Mouse (Mus musculus) midbrain, embryonic 13.5 days (tissue): ENCODE measurements around the gene Nol3. TPM values are rescaled to one million over a fixed set of nuclear protein-coding genes. Genes with fewer than 3 reads are reported as not detected.

Experiments
- ATAC-seq: fragments of 200-750 bp; cut with Nextera tagmentation; 2 replicates; pipeline ENCODE4 v1.8.0; 2017; ENCODE audit warnings: mild to moderate bottlenecking, moderate TSS enrichment, moderate library complexity
- H3K27ac ChIP-seq: fragments of 300-500 bp; sonication (generic); 2 replicates; pipeline ENCODE4 v1.5.1; 2015; ENCODE audit warnings: inconsistent platforms, mild to moderate bottlenecking, moderate library complexity
- H3K27me3 ChIP-seq: fragments of 300-500 bp; sonication (generic); 2 replicates; pipeline ENCODE4 v1.6.1; 2015; ENCODE audit warnings: mild to moderate bottlenecking, inconsistent platforms
- H3K36me3 ChIP-seq: fragments of 300-500 bp; sonication (generic); 2 replicates; pipeline ENCODE4 v1.6.1; 2015; ENCODE audit warnings: mild to moderate bottlenecking, inconsistent platforms
- H3K4me1 ChIP-seq: fragments of 300-500 bp; sonication (generic); replicated peaks from 2 replicates; pipeline ENCODE4 v1.6.1; 2015; ENCODE audit warnings: inconsistent platforms
- H3K4me2 ChIP-seq: fragments of 300-500 bp; sonication (generic); replicated peaks from 2 replicates; pipeline ENCODE4 v1.6.1; 2015; ENCODE audit warnings: moderate library complexity, mild to moderate bottlenecking, inconsistent platforms
- H3K4me3 ChIP-seq: fragments of 300-500 bp; sonication (generic); replicated peaks from 2 replicates; pipeline ENCODE4 v1.5.1; 2015; ENCODE audit warnings: mild to moderate bottlenecking, inconsistent platforms
- H3K9ac ChIP-seq: fragments of 300-500 bp; sonication (generic); replicated peaks from 2 replicates; pipeline ENCODE4 v1.6.1; 2015; ENCODE audit warnings: mild to moderate bottlenecking, inconsistent platforms
- H3K9me3 ChIP-seq: fragments of 300-500 bp; sonication (generic); 2 replicates; pipeline ENCODE4 v1.6.1; 2016; ENCODE audit warnings: mild to moderate bottlenecking, inconsistent platforms
- WGBS: fragments of 180-500 bp; shearing (Covaris S2); methylation state at CpG from one replicate; pipeline ENCODE4 v1.1.7; 2015; 5-methylcytosine and 5-hydroxymethylcytosine counted together
- polyA plus RNA-seq: library from polyadenylated mRNA; unstranded; fragments of >200 nt; fragmentation: Nextera tagmentation; extraction: Ambion mirVana; gene quantifications from 2 replicates; pipeline ENCODE4 v1.2.1, GENCODE M21; 2015

The Nol3 gene
- polyA plus RNA-seq, 1 experiment from 2014 or later: 4.3 TPM

DNA sequence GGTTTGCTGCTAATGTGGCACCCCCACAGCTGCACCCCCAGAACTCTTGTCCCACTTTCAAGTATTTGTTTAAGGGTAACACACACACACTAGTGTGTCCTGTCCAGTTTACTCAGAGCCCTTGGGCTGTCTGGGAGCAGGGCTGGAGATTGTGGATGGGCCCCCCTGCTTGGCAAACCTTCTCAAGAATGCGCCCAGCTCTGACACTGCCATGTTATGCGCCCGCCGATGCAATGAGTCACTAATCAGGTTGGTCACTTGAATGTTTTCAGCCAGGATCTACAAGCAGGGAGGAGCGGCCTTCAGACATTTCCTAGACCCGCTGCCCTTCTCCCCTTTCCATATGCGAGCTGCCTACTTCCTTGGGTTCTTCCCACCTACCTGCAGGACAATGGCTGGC, 16.5 kb downstream of the Nol3 start:
- Histone ChIP-seq H3K9me3 (no peaks in the 10 kb centered on the region), H3K4me2 (no peak overlapping the region), H3K4me1 (peaks cover 35% of the 10 kb centered on the region), H3K4me3 (no peak overlapping the region), H3K36me3 (no peaks in the 10 kb centered on the region), H3K27ac (no peak overlapping the region), H3K9ac (no peak overlapping the region), H3K27me3 (peaks cover 20% of the 10 kb centered on the region)
- 93% methylated on average over 7 of the region's 7 CpGs for WGBS
- ATAC-seq: no peak

DNA sequence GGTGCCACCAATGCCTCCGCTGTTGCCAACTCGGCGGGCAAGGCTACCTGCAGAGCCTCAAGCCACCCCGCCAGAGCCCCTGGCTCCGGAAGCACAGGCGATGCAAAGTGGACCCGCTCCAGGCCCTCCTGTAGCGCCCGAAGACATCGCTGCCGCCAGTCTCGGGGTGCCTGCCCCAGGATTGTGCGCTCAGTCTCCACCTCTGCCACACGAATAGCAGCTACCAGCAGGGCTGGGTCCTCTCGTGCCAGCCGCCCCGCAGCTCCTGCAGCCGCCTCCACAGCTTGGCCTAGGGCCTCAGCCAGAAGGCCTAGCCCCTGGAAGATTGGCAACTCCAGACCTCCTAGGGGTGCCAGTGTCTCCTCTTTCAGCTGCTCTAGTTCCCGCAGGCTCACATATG, 17.5 kb downstream of the Nol3 start:
- Histone ChIP-seq H3K27ac (no peak overlapping the region), H3K9ac (peak overlapping the region; percentile 32; the same call in 1 of the 2 replicates), H3K4me2 (no peak overlapping the region), H3K27me3 (peaks cover 20% of the 10 kb centered on the region), H3K9me3 (no peaks in the 10 kb centered on the region), H3K36me3 (no peaks in the 10 kb centered on the region; the same call in 1 of the 2 replicates), H3K4me1 (peaks cover 31% of the 10 kb centered on the region), H3K4me3 (no peak overlapping the region)
- ATAC-seq: no peak
- WGBS: 74% methylated on average over 19 of the region's 19 CpGs

DNA sequence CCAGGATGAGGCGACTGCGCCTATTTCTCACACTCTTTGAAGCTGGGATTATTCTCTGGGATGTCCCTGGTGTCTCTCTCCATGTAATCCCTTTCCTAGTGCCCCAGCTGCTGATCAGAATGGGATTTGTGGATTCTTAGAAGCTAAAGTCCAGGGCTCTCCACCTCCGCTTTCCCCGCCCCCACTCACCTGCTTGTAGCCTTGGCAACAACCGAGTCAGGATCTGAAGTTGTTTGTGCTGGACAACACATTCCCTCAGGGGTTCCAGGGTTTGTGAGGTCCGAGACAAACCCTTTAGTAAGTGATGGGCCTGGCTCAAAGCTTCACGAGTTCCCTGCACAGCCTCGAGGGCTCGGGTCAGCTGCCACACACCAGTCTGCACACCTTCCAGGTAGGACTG, 18.8 kb downstream of the Nol3 start:
- Histone ChIP-seq H3K4me3 (no peak overlapping the region), H3K36me3 (peaks cover 8% of the 10 kb centered on the region), H3K27me3 (peaks cover 20% of the 10 kb centered on the region), H3K4me2 (0 out of 2 replicates have a peak overlapping the region, but pooled peaks have one; percentile 5), H3K4me1 (peaks cover 36% of the 10 kb centered on the region), H3K9me3 (no peaks in the 10 kb centered on the region), H3K9ac (0 out of 2 replicates have a peak overlapping the region, but pooled peaks have one; percentile 19), H3K27ac (no peak overlapping the region)
- no peak for ATAC-seq
- 57% methylated on average over 9 of the region's 9 CpGs for WGBS

DNA sequence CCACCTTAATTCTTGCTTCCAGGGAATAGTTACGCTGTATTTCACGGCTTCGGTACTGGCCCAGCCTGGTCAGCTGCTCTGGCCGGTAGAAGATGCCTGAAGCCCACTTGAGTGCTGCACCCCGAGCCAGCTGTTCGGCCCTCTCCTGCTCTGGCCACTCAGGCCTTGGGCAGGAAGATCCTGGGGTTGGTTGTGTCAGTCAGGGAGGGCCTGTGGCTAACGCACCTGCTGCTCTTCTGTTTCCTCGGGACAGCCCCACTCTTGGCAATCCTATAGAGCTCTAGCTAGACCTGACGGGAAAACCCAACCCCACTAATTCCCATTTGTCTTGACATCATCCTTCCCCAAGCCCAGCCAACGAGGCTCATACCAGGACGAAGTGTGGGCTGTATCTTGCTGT, 19.3 kb downstream of the Nol3 start:
- no peak for ATAC-seq
- 71% methylated on average over 11 of the region's 11 CpGs for WGBS
- H3K27ac ChIP-seq: no peak overlapping the region

DNA sequence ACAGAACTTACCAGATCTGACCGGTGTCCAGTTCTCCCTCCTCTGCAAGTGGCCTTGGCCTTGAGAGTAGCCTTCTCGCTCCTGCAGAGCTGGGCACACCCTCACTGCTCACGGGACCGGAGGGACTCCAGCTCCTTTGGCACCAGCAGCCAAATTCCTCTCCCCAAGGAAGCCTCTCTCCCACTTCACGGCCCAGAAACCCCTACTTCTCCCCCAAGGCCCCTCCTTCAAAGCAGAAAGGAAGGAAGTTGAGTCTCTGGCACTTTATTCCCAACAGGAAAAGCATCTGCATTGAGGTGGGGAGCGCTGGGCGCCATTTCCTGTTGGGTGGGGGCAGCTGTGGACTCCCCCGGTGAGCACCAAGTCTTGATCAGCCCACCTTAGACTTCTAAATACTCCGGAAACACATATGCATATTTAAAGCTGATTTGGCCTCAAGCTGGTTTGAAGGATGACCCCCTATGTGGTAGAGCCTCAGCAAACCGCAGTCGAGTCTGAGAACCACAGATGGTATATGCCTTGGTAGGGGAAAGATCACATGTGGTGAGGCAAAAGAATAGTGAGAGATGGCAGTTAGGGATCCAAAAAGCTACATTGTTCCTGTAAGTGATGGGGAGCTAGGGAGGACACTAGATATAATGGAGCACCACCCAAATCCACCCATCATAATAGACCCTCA, 20.1 kb downstream of the Nol3 start, which contains the start of gene Exoc3l:
Gene Exoc3l (minus strand): TSS at position 207 of the 679 bp plus-strand sequence.
- H3K27me3 ChIP-seq: peaks cover 11% of the 10 kb centered on the region; the same call in 1 of the 2 replicates
- H3K27ac ChIP-seq: no peak within 1 kb of the TSS
- 72% methylated on average over 11 of the region's 11 CpGs for WGBS

More for the DNA sequence above, 19.3 kb downstream of the Nol3 start:
- Histone ChIP-seq H3K4me2 (0 out of 2 replicates have a peak overlapping the region, but pooled peaks have one; percentile 5), H3K4me1 (peaks cover 31% of the 10 kb centered on the region), H3K9me3 (no peaks in the 10 kb centered on the region), H3K9ac (no peak overlapping the region; the same call in 1 of the 2 replicates), H3K36me3 (peaks cover 13% of the 10 kb centered on the region), H3K27me3 (peaks cover 17% of the 10 kb centered on the region), H3K4me3 (peak overlapping the region; percentile 6; the same call in 1 of the 2 replicates)

DNA sequence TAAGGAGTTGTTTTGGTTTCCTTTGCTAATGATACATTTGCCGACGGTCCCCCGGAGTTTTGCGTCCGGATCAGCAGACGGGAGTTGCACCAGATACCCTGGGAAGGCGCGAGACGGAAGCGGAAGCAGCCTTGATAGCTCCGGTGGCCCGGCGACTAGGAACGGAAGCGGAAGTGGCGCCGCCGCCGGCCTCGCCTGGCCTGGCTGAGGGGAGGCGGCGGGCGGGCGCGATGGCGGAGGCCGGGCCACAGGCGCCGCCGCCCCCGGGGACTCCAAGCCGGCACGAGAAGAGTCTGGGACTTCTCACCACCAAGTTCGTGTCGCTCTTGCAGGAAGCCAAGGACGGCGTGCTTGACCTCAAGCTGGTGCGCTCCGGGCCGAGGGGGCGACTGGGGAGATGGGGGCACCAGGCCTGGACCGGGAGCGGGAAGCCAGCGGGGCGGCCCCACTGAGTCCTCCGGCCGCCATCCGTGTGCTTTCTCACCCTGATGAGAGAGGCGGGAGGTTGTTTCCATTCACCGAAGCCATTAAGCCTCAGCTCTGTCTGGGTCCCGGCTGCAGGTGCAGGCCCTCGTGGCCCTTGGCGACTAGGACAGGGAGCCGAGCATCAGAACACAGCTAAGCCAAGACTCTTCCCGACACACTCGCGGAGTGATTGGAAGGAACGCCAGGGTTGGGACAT, 21.7 kb downstream of the Nol3 start, which contains the start of gene E2f4:
Gene E2f4 (plus strand): TSS at position 153 of the 682 bp plus-strand sequence.
- H3K9me3 ChIP-seq: no peaks in the 10 kb centered on the region
- H3K4me2 ChIP-seq: peak within 1 kb of the TSS; percentile 99
- ATAC-seq: peak; percentile 92
- under 1% methylated on average over 58 of the region's 58 CpGs for WGBS
- peaks cover 11% of the 10 kb centered on the region; the same call in 1 of the 2 replicates for H3K27me3 ChIP-seq
- H3K9ac ChIP-seq: peak within 1 kb of the TSS; percentile 90
- H3K27ac ChIP-seq: peak within 1 kb of the TSS; percentile 15; the same call in 1 of the 2 replicates
- peaks cover 36% of the 10 kb centered on the region for H3K36me3 ChIP-seq
- H3K4me1 ChIP-seq: peaks cover 23% of the 10 kb centered on the region
- H3K4me3 ChIP-seq: peak within 1 kb of the TSS; percentile 88

More for the DNA sequence above, 20.1 kb downstream of the Nol3 start, which contains the start of gene Exoc3l:
- no peak for ATAC-seq
- Histone ChIP-seq H3K36me3 (peaks cover 21% of the 10 kb centered on the region), H3K4me1 (peaks cover 23% of the 10 kb centered on the region), H3K9me3 (no peaks in the 10 kb centered on the region), H3K4me3 (peak within 1 kb of the TSS; percentile 88), H3K4me2 (peak within 1 kb of the TSS; percentile 99), H3K9ac (peak within 1 kb of the TSS; percentile 90)

DNA sequence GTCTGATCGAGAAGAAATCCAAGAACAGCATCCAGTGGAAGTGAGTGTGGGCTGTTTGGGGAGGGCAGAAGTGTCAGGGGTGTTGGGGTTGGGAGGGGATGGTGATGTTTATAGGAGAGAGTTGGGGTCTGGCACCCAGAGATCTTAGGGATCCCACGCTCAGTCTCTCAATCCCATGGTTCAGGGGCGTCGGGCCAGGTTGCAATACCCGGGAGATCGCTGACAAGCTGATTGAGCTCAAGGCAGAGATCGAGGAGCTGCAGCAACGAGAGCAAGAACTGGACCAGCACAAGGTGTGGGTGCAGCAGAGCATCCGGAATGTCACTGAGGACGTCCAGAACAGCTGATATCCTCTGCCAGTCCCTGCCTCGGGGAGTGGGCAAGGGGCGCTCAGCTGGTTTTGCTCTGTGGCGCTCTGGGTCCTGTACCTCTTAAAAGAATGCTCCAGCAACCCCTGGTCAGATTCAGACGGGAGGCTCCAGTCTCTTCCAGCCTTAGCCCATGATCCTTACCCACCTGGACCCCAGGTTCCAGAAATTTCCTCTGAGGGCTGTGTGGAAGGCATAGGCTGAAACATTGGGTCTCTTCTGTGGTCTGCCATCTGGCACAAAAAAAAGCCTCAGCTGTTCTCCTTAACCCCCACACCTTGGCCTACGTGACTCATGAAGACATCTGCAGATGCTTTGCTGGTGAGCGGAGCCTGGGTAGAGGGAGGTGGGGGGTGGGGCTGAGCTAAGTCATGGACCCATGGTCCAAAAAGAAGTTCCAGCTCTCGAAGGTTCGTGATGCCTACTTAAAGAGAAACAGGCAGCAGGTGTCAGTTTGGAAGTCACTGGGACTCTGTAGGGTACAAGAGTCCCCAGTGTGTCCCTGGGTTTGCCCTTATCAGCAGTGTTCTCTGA, 22.7 kb downstream of the Nol3 start:
- Histone ChIP-seq H3K9ac (peak overlapping the region; percentile 90), H3K27ac (no peak overlapping the region), H3K27me3 (peaks cover 4% of the 10 kb centered on the region; the same call in 1 of the 2 replicates), H3K9me3 (no peaks in the 10 kb centered on the region), H3K4me1 (peaks cover 23% of the 10 kb centered on the region), H3K36me3 (peaks cover 45% of the 10 kb centered on the region), H3K4me3 (peak overlapping the region; percentile 88), H3K4me2 (peak overlapping the region; percentile 99)
- no peak for ATAC-seq
- 63% methylated on average over 18 of the region's 18 CpGs for WGBS

DNA sequence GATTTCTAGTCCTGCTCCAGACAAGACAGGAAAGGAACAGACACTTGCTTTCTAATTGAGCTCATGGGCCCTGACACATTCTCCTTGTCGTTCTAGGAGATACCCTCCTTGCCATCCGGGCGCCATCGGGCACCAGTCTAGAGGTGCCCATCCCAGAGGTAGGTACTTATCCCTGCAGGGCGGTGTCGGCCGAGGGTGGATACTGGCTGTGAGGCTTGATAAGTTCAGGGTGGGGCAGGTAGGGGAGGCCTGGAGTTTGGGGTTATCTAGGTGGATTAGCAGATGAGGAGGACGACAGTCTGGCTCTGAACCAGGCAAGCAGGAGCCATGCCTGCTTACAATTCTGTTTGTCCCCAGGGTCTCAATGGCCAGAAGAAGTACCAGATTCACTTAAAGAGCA, 24.0 kb downstream of the Nol3 start:
- 98% methylated on average over 8 of the region's 8 CpGs for WGBS
- Histone ChIP-seq H3K27me3 (no peaks in the 10 kb centered on the region; the same call in 1 of the 2 replicates), H3K9me3 (no peaks in the 10 kb centered on the region), H3K4me2 (no peak overlapping the region), H3K27ac (no peak overlapping the region), H3K4me3 (no peak overlapping the region), H3K36me3 (peaks cover 59% of the 10 kb centered on the region), H3K9ac (no peak overlapping the region), H3K4me1 (peaks cover 31% of the 10 kb centered on the region)
- ATAC-seq: no peak

DNA sequence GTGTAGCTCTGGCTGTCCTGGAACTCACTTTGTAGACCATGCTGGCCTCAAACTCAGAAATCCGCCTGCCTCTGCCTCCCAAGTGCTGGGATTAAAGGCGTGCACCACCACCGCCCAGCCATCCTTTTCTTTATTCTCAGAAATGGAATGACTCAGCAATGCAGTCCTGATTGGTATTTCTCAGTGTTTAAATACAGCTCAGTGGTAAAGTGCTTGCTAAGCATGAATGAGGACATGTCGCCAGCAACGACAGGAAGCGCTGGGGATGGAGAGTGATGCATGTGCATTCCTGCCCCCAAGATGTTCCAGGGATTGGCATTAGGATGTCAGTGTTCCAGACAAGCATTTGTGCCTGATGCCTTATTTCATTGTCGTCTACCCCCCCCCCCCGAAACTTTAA, 27.5 kb downstream of the Nol3 start:
- no peak overlapping the region for H3K27ac ChIP-seq
- H3K27me3 ChIP-seq: no peaks in the 10 kb centered on the region
- H3K4me2 ChIP-seq: no peak overlapping the region
- no peak for ATAC-seq
- no peaks in the 10 kb centered on the region for H3K9me3 ChIP-seq
- no peak overlapping the region for H3K9ac ChIP-seq
- peaks cover 80% of the 10 kb centered on the region for H3K36me3 ChIP-seq
- H3K4me3 ChIP-seq: no peak overlapping the region
- H3K4me1 ChIP-seq: peaks cover 33% of the 10 kb centered on the region
- 88% methylated on average over 8 of the region's 8 CpGs for WGBS

DNA sequence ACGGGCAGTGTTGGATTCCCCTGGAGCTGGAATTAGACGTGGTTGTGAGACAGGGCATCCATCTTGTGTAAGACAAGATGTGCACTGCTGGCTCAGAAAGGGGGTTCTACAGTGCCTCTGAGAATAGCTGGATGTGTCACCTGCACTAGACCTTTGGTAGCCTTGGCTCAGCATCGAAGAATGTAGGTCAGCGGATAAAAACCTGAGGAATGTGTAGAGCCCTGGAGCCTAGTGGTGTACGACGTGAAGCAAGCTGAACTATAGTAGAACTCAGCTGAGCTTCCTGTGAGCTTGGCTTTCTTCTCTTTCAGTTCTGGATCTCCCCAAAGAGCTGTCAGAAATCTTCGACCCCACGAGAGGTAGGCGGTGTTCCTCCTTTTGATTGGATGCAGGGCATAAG, 27.9 kb downstream of the Nol3 start:
- peaks cover 83% of the 10 kb centered on the region for H3K36me3 ChIP-seq

More for the DNA sequence above, 27.9 kb downstream of the Nol3 start:
- WGBS: 91% methylated on average over 9 of the region's 9 CpGs
- Histone ChIP-seq H3K4me3 (no peak overlapping the region), H3K4me1 (peaks cover 28% of the 10 kb centered on the region), H3K27ac (no peak overlapping the region), H3K27me3 (no peaks in the 10 kb centered on the region), H3K9ac (no peak overlapping the region), H3K4me2 (no peak overlapping the region), H3K9me3 (no peaks in the 10 kb centered on the region)
- no peak for ATAC-seq
